Mouse (Mus musculus) embryo, embryonic 11 days (tissue): ENCODE measurements around the gene Bend5.

ENCODE experiments used
- DNase-seq: peaks from one replicate; pipeline ENCODE4 v3.0.0-alpha.2; 2015

Bend5 gene

GRCm38 (mm10) chr4:111487233-111487843 is 72.5 kb downstream of the Bend5 start:
- DNase-seq = peak; percentile 43

GRCm38 (mm10) chr4:111493750-111494404 is 79.1 kb downstream of the Bend5 start:
- no peak for DNase-seq

GRCm38 (mm10) chr4:111495949-111496348 is 81.1 kb downstream of the Bend5 start:
- DNase-seq = peak; percentile 68

- DNase-seq = no peak
Observed at GRCm38 (mm10) chr4:111498751-111499150, 83.9 kb downstream of the Bend5 start.

GRCm38 (mm10) chr4:111501441-111501840 is 86.6 kb downstream of the Bend5 start:
- DNase-seq = no peak

- DNase-seq = no peak
Observed at GRCm38 (mm10) chr4:111502965-111503727, 88.3 kb downstream of the Bend5 start.

- no peak for DNase-seq
Observed at GRCm38 (mm10) chr4:111504952-111505351, 90.1 kb downstream of the Bend5 start.
